Mouse (Mus musculus): ENCODE data around the gene Nudt4.

Gene Nudt4

DNA sequence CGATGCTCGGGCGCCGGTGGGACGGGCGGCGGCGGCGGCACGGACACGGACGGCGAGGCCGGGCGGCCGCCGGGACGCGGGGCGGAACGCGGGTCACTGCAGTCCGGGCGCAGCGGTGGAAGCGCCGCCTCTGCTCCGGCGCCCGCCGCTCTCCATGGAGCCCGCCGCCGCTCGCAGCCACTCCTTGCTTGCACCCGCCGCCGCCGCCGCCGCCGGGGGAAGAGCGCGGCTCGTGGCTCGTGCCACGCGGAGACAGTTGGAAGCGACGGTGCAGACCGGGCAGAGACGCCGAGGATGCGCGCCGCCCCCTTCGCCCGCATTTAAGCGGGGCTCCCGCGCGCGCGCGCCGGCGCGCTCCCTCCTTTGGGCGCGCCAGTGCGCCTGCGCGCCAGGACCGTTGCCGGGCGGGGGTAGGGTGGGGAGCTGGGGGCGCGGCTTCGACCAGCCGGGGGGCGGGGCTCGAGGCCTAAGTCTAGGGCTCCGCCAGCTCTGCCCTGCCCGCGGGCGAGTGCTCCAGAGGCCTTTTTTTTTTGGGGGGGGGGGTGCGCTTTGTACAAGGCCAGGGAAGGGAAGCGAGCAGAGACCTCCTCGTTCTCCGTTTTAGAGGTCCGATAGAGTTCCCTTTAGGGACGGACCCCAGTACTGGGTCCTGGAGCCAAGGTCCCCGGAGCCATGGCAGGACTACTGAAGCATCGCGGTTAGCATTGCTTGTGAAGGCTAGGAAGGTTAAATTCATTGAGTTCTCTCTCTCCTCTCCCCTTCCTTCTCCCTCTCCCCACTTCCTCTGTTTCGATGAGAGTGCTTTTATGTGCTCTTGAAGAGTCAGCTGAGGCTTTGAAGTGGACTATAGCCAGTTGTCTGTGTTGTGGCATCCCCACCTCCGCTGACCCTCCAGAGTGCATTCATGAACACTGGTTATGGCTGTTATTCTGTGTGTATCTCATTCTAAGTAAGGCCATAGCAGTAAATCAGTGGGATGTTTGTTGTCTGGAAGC is at the start of gene Nudt4:
Gene Nudt4 (minus strand): TSS at position 296 of the 995 bp plus-strand sequence.
- DNase-seq, result peak; percentile 80

DNA sequence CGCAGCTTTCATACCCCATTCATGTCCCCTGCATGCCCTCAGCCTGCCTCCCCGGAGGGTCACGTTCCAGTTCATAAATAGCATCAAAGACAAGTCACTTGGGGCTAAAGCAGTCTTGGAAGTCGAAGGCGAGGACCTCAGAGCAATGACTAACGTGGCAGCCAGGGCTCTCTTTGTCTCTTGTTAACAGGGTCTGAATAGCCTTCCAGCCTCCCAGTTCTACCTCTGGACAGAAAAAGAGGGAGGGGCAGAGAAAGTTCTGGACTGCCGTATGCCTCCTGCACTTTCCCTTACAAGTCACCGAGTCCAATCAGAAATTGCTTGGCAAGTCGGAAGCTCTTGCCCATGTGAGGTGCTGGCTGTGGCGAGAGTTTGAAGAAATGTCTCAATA is 47.4 kb upstream of the Nudt4 start:
- no peak for DNase-seq

DNA sequence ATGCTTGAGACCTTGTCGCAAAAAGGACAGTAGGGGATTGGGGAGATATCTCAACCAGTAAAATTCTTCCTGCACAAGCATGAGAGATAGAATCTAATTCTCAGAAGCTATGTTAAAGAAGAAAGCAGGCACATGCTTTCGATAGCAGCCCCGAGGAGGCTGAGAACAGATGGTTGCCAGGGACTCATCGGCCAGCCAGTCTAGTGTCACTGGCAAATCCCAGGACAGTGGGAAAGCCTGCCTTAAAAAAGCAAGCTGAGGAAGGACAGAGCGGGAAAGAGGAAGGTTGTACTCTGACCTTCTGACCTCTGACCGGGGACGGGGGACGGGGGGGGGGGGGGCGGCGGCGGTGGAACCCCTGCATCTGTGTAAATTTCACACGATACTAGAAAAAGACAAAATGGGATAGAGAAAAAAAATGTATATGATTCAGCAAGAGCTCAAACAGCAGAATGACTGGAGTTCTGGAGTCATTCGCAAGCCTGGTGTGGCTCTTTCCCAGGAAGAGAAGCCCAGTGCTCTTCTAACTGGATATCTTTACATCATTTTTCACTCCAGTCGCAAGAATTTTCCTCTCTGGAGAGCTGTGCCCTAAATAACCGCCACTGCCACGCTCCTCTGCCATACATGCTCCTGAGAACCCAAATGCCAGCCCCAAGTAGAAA is 46.9 kb upstream of the Nudt4 start:
- no peak for DNase-seq

DNA sequence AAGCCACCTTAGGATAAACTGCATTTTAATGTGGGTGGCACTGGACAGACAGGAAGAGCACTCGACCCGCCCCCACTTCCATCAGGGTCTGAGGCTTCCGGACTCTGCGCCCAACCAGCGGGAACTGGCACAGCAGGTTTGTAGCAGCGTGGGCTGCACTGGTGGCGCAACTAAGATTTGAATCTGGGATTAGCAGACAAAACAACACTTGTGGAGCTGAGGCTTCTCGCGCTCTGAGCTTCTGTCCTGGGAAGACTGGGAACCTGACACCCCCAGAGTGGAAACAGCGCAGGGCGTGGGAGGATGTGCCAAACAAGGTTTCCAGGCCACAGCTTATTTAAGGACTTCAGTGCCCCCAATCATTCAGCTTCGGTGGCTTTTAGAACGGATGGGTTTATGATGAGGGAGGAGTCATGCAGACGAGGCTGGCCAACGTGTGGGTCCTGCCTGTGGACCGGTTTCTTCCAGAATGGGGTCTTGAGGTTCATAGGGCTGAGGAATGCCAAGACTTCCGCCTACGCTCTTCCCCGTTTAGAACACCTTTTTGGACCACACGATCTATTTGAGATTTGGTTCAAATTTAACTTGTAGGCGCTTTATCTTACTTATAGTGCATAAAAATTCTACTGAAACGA is 41.1 kb upstream of the Nudt4 start:
- peak; percentile 45 for DNase-seq

DNA sequence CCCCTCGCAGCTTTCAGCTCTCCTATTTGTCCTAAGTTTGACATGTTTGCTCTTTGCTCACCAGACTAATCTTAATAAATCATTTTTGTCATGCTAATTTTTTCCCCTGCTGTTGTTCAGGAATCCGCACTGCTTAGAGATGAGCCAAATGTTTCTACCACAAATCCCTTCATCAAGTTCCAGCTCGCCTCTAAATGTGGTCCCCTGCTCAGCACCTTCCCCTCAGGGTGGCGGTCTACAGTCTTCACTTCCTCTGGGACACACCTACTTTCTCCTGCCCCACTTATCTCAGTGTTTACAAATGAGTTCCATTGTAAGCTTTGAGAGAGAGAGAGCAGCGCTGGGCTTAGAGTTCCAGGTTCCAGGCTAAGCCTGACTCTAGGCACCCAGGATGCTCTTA is 36.6 kb upstream of the Nudt4 start:
- DNase-seq, result no peak

DNA sequence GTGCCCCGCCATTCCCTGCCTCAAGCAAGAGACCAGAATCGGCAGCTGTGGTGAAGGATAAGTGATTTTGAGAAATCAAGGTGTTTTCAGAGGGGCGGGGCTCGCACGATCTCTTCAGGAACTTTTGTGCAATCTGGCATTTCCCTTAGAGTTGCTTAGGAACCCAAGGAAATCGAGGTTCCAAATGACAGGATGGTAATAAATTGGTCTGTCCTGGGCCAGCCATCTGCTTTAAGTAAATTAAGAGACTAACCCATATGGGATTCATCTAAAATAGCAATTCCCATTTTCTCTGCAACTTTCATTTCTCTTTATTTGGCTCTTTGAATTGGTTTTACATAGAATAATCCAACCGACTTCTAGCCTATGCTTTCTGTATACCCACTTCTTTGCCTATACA is 35.8 kb upstream of the Nudt4 start:
- DNase-seq, result peak; percentile 32

DNA sequence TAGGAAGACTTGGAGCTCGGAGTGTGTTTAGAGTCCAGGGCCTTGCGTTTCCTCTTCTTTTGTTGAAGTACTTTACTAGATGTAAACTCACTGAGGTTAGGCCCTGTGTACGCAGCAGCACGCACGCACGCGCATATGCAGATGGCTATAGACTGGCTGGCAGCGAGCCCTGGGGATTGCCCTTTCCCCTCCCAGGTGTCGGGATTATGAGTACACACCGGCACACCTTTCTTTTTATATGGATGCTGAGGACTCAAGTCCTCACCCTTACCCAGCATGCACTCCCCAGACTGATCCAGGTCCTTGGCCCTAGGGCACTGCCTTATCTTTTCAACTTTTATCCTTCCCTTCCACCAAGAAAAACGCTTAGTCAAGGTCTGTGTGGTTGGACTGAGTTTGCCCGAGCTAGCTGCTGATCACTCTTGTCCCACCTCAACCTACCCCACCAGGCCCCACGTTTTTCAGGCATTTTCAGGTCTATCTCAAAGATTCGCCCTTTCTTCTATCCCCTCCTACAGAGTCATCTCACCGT is 34.2 kb upstream of the Nudt4 start:
- DNase-seq, result no peak

DNA sequence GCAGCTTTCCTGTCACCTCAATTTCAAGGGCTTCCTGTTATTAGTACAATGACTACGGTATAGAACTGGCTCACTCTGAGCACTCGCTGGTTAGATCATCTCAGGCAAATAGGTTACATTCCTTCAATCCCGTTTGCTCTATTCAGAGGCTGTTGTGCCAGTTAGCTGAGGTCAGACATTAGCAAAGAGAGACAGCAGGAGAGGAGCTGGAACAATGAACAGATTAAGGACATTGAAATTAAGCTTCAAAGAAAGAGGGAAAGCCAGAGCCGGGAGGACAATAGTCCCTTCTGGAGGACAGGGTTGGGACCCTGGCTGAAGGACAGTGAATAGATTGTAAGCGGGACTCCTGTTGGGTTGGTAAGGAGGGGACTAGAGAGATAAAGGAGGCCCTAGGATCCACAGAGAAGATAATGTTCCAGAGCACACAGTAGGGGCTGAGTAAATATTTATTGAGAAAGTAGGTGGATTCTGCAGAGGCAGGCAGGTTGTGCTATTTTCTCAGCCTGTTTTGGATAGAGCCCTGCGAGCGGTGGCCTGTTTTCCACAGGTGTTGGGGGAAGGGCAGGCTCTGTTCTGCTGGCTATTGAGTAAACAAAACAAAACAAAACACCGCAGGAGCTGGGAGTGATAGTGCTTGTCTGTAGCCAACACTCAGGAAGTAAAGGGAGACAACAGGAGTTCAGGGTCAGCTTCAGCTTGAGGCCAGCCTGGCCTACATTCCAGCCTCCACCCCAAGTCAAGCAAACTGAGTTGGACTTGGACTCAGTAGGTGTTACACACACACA is 32.1 kb upstream of the Nudt4 start:
- no peak for DNase-seq

DNA sequence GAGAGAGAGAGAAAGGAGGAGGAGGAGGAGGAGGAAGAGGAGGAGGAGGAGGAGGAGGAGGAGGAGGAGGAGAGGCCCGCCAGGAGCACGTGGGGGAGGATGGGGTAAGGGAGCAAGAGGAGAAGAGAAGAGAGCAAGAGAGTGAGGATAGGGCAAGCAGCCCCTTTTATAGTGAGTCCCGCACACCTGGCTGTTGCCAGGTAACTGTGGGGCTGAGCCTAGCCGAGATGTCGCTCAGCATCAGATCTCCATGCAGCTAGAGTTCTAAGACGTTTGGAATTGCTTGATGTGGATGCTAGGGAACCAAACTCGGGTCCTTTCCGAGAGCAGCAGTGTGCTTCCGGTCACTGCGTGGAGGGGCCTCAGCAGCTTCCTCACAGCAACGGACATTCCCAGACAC is 30.5 kb upstream of the Nudt4 start:
- DNase-seq, result no peak

DNA sequence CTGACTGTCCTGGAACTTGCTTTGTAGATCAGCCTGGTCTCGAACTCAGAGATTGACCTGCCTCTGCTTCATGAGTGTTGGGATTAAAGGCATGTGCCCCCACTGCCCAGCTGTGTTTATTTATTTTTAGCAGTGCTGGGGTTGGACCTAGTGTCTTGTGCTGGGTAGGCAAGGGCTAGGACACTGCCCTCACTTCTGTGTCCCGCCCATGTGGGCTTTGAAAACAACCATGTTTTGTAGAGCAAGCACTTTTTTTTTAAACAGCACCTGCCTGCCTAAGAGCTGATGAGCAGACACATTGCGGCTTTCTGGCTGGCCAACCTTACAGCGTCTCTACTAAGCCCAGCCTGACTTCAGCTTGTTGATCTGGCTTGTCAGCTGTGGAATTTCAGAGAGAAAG is 27.3 kb upstream of the Nudt4 start:
- DNase-seq, result no peak

DNA sequence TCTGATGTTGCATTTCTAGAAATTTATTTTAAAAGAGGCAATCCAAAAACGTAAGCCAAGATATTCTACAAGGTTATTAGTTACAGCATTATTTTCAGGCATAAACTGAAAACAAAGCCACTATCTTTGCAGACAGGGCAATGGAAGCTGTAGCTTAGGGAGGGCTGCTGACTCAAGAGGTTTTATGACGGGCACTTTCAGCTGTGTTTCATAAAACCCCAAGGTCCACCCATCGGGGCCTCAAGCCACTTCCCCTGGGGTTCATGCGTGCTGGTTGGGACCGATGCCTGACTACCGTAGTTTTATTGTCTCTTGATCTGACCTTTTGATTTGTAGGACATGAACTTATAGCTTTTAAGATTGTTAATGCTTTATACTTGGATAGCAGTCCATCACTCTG is 26.2 kb upstream of the Nudt4 start:
- no peak for DNase-seq

DNA sequence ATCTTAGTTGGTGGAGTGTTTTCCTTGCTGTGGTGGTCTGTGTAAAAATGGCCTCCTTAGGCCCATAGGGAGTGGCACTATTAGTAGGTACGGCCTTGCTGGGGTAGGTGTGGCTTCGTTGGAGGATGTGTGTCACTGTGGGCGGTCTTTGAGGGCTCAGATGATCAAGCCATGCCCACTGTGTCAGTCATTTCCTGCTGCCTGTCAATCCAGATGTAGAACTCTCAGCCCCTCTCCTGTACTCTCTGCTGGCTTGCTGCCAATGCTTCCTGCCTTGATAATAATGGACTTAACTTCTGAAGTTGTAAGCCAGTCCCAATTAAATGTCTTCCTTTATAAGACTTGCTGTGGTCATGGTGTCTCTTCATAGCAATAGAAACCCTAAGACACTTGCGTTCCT is 25.2 kb upstream of the Nudt4 start:
- DNase-seq, result no peak

DNA sequence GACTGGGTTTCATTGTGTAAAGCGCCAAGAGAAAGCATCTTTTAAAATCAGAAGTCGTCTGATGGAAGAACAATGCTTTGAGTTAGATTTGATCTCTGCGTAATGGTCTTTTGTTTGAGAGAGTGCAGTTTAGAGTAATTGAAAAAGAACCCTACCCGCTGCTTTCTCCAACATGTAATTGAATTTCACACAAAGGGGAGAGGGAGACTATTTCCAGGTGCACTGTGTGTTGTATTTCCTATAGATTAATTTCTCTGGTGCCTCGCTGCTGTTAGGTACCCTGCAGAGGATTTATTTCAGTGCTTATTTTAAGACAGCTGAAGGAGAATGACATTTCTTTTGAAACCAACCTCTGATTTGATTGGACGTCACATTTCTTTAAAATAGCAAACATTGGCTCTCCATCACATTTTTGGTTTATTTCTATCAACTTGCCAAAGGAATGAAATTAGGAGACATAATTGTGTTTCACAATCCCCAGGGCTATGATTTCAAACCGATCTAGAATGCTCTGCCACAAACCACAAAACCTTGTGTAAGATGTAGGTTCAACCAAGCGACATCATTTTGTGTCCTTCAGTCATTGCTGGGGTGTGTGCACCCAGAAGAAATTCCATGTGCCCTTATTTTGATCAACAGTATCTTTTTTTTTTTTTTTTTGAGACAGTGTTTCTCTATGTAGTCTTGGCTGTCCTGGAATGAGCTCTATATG is 23.7 kb upstream of the Nudt4 start:
- no peak for DNase-seq

DNA sequence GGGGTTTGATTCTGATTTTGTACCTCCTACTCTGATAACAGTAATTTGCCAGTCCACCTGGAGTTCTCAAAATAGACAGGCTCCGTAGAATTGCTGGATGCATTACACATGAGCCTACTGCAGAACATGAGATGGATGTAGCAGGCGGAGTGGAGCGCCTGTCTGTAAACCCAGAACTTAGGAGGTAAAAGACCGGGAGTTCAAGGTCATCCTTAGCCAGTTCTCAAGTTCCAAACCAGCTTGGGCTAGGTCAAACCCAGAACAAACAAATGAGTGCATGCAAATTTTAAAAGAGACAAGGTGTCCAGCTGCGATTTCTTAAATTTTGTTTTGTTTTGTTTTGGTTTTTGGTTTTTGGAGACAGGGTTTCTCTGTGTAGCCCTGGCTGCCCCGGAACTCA is 21.6 kb upstream of the Nudt4 start:
- DNase-seq, result no peak

DNA sequence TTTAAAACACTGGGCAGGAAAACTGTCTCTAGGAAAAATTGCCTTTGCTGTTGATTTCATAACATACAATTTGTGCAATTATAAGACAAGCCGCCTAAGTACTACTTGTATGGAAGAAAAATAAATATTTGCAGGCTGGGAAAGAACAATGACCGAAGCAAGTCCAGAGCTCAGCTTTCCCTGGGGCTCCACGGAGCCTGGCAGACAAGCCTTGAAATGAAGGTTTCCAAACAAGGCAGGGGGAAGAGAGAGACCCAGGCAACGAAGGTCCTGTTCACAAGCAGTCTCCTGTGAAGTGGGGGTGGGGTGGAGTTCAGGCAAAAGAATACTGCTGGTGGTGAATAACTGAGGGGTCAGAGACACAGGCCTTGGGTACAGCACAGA is 13.6 kb upstream of the Nudt4 start:
- DNase-seq, result no peak

DNA sequence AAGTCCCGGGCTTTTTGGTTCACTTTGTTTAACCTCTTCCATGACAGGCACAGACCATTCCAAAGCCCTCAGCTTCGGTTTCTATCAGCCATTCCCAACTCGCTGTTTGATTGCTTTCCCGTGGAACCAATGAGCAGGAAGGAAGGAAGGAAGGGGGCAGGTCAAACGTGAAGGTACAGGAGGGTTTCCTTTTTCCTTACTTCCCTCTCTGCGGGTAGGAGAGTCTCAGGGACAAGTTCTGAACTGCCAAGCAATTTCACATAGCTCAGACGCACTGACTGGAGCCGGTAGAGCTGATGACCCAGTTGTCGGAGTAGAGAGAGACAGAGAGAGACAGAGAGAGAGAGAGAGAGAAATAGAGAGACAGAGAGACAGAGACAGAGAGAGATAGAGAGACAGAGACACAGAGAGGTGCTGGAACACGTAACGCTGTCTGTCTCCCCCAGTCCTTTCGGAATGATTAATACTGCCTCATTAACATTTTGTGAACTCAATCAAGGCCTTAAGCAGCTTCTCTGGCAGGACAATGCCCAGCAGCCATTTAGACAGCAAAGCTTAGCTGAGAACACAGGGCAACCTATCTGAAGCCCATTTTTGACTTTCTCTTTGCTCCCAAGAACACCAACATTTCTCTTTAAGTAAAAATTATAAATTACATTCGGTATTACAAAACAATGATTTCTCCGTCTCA is 13.1 kb upstream of the Nudt4 start:
- DNase-seq, result no peak

DNA sequence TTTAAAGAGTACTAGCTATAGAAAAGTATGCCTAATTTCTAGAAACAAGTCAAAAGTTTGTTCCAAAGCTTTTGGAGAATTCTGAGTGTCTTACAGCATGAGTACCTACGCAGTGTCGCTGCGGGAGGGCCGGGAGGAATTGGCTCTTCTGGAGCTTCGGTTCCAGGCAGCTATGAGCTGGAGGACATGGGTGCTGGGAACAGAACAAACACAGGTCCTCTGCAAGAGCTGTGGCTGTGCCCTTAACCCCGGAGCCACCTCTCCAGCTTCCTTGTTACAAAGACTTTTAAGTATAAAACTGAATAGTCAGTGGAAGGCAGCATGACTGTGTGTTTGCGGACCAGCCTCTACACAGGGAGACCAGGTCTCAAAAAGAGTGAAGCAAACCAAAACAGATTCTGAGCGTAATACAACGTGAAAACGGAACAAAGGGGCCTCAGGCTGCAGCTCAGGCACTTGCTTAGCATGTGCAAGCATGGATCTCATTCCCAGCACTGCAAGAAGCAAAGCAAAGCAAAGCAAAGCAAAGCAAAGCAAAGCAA is 12.0 kb upstream of the Nudt4 start:
- no peak for DNase-seq

DNA sequence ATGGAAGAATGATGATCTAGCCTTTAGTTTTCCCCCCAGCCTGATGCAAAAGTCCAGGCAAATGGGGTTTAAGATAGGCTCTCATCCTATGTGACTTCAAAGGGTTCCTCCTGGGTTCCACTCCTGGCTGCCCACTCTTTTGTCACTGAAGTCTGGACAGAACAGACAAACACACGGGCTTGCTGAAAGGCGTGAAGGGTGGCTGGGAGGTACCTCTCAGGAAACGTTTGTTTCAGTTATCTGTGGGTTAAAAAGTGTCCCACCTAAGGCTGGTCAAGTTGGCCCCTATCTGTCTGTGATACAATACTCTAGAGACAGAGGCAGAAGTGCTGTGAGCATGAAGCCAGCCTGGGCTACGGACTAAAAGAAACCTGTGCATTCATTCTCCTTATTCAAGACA is 11.0 kb upstream of the Nudt4 start:
- DNase-seq, result no peak

DNA sequence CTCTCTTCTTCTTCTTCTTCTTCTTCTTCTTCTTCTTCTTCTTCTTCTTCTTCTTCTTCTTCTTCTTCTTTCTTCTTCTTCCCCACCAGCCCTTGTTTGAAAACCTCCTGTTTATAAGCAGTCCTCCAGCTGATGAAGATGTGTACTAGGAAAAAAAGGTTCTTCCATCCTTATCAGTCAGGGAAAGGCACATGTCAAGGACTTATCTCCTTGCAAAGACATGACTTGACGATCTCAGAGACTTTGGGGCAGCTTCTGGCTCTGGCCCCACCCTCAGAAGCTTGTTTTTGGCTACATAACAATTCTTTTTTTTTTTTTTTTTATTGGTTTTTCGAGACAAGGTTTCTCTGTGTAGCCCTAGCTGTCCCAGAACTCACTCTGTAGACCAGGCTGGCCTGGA is 5.5 kb upstream of the Nudt4 start:
- DNase-seq, result no peak

DNA sequence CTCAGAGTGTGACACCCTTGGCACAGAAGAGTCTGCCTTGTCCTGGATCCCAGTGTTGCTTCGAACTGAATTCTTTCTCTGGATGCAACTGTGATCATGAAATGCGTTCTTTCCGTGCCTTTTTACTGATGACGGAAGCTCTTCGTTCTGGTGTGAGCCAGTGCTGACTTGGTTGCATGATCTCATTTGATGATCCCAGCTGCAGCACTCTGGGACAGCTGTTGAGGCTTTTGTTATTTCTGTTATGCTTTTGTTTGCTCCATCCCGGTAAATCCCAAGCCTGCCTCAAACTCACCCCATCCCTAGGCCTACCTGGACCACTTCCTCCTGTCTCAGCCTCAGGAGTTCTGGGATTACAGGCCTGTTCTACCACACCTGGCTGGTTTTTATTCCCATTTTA is 4.1 kb upstream of the Nudt4 start:
- no peak for DNase-seq

DNA sequence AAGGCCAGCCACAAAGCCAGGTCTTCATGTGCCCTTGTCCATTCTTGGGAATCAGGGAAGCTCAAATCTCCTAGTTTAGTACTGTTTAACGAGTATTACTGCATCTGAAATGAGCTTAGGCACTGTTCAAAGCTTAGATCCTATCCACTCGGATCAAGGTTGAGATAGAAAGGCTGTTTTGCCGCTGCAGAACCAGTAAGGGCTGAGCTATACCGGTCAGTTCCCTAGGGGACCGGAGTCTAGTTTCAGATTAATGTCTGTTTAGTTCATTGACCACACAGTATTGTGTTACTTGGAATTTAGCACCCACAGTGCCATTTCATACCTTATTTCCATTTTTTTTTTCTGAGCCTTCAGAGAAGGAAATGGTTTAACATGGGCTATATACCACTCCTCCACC is 3.6 kb upstream of the Nudt4 start:
- DNase-seq, result no peak

All from layer of hippocampus, adult 9-11 months (tissue).